Mouse (Mus musculus): ENCODE results near the gene Bri3bp. TPM values are rescaled to one million over a fixed set of nuclear protein-coding genes. Genes with fewer than 3 reads are reported as not detected.
"Not testable (repeated sequence)": the region's sequence is repeated elsewhere in the genome, so short reads cannot be mapped to it uniquely, and the experiment has no call there.

Gene Bri3bp
- polyA plus RNA-seq, 2 experiments = 15.0 to 30.0 TPM

DNA sequence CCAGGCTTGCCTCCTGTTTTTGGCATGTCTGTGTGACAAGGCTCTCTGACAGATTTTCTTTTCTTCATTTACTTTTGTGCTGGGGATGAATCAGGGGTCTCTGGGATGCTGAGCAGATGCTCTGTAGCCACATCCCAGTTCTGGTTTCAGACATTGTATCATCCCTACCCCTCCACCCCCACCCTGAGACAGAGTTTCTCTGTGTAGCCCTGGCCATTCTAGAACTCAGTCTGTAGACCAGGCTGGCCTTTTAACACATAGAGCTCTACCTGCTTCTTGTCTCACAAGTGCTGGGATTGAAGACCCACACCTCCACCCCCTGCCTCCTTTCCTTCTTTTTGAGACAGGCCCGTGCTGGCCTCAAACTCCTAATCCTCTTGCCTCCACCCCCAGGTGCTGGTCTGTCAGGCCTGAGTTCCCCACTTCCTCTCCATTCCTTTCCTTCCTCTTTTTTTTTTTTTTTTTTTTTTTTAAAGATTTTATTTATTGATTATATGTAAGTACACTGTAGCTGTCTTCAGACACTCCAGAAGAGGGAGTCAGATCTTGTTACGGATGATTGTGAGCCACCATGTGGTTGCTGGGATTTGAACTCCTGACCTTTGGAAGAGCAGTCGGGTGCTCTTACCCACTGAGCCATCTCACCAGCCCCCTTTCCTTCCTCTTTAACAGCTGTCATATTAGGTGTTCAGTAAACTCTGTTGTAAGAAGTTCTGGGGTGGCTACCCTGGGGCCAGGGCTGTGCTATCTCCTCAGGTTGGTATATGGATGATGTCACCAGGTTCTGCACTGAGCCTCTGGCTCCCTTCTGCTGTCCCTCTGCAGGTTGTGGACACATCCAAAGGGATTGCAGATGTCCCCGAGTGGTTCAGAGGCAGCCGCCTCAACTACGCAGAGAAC lies 42.6 kb downstream of the Bri3bp start:
- no peak overlapping the region for H3K9ac ChIP-seq (ENCODE audit: low read depth, low read length, severe bottlenecking)
- H3K27me3 ChIP-seq (ENCODE audit: control insufficient read depth, insufficient read depth, low read length) = no peaks in the 10 kb centered on the region
- DNase-seq (ENCODE audit: low spot score) (no peak), ATAC-seq (ENCODE audit: low FRiP score, low read depth) (no peak)
- no peaks in the 10 kb centered on the region for H3K9me3 ChIP-seq (ENCODE audit: control insufficient read depth, low read length)
- H3K4me2 ChIP-seq (replicated peaks; ENCODE audit: low read depth, low read length, severe bottlenecking) = no peak overlapping the region
- 80% methylated on average over 5 of the region's 6 CpGs for WGBS
- peaks cover 42% of the 10 kb centered on the region for H3K36me3 ChIP-seq (ENCODE audit: control insufficient read depth, insufficient read depth, low read length)
- H3K27ac ChIP-seq (replicated peaks; ENCODE audit: low read depth, low read length) = no peak overlapping the region
- H3K4me3 ChIP-seq (replicated peaks; ENCODE audit: low read length) = no peak overlapping the region
- H3K4me1 ChIP-seq (ENCODE audit: control insufficient read depth, insufficient read depth, low read length) = no peaks in the 10 kb centered on the region
- TF ChIP-seq POLR2A (IDR thresholded peaks at IDR 0.05; ENCODE audit: borderline replicate concordance, extremely low read depth, insufficient read depth, insufficient read length) = no peak

- no peak overlapping the region for H3K27ac ChIP-seq (replicated peaks; ENCODE audit: low read depth, low read length)
- no peaks in the 10 kb centered on the region for H3K9me3 ChIP-seq (ENCODE audit: control insufficient read depth, low read length)
- H3K36me3 ChIP-seq (ENCODE audit: control insufficient read depth, insufficient read depth, low read length) = peaks cover 37% of the 10 kb centered on the region
- H3K4me1 ChIP-seq (ENCODE audit: control insufficient read depth, insufficient read depth, low read length) = no peaks in the 10 kb centered on the region
- no peak for TF ChIP-seq POLR2A (IDR thresholded peaks at IDR 0.05; ENCODE audit: borderline replicate concordance, extremely low read depth, insufficient read depth, insufficient read length)
- no peak overlapping the region for H3K4me3 ChIP-seq (replicated peaks; ENCODE audit: low read length)
- no peak overlapping the region for H3K9ac ChIP-seq (ENCODE audit: low read depth, low read length, severe bottlenecking)
- WGBS = 93% methylated on average over 4 of the region's 4 CpGs
- DNase-seq (ENCODE audit: low spot score) (no peak), ATAC-seq (ENCODE audit: low FRiP score, low read depth) (no peak)
- H3K27me3 ChIP-seq (ENCODE audit: control insufficient read depth, insufficient read depth, low read length) = no peaks in the 10 kb centered on the region
- H3K4me2 ChIP-seq (replicated peaks; ENCODE audit: low read depth, low read length, severe bottlenecking) = no peak overlapping the region
Observed at GRCm38 (mm10) chr5:125485031-125485778, 43.8 kb downstream of the Bri3bp start.

DNA sequence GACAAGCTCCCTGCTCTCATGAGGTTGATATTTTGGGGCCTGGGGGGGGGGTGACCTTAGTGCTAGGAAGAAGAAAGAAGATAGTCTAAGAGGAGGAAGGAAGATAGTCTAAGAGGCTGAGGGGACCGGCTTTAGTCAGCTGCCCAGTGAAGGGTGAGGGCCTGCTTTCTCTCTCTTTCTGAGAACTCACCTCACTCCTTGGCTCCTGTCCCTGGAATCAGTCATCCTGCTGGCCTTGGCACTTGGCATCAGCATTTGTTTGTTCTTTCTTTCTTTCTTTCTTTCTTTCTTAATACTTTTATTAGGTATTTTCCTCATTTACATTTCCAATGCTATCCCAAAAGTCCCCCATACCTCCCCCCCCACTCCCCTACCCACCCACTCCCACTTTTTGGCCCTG lies 44.7 kb downstream of the Bri3bp start:
- H3K4me1 ChIP-seq (ENCODE audit: control insufficient read depth, insufficient read depth, low read length) = no peaks in the 10 kb centered on the region
- H3K4me2 ChIP-seq (replicated peaks; ENCODE audit: low read depth, low read length, severe bottlenecking) = no peak overlapping the region
- H3K36me3 ChIP-seq (ENCODE audit: control insufficient read depth, insufficient read depth, low read length) = peaks cover 43% of the 10 kb centered on the region
- H3K4me3 ChIP-seq (replicated peaks; ENCODE audit: low read length) = no peak overlapping the region
- ATAC-seq (ENCODE audit: low FRiP score, low read depth) (no peak), DNase-seq (ENCODE audit: low spot score) (no peak)
- no peaks in the 10 kb centered on the region for H3K27me3 ChIP-seq (ENCODE audit: control insufficient read depth, insufficient read depth, low read length)
- no peak overlapping the region for H3K9ac ChIP-seq (ENCODE audit: low read depth, low read length, severe bottlenecking)
- WGBS = 83% methylated on average over 1 of the region's 1 CpGs
- TF ChIP-seq POLR2A (IDR thresholded peaks at IDR 0.05; ENCODE audit: borderline replicate concordance, extremely low read depth, insufficient read depth, insufficient read length) = no peak
- no peak overlapping the region for H3K27ac ChIP-seq (replicated peaks; ENCODE audit: low read depth, low read length)
- no peaks in the 10 kb centered on the region for H3K9me3 ChIP-seq (ENCODE audit: control insufficient read depth, low read length)

DNA sequence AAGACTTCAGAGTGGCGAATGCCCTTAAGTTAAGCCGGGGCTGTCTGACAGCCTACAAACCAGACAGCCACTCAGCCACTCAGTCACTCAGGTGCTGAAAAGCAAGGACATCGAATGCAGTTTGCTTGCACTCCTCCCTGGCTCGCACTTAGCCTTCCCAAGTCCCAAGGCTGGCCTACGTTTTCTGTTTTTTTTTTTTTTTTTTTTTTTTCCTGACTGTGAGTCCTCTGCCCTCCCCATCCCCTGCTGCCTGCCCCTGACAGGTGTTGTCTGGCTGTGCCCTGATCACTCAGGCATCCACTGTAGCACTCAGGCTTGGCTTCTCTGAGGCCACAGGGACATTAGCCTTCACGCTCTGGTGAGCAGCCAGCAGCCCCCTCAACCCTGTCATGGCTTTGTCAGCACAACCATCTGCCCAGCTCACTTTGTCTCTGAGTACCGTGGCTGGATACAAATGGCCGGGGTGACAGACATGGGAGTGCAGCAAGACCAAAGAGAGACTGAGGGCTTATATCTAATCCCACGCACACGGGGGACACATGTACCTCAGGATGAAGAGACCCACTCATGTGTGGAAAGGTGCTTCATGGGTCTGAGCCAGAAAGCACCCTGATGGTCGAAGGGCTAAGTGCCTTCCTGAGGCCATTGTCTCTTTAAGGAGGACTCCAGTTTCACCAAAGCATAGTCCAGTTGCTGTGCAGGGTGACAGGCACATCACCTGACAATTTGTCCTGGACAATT lies 46.2 kb downstream of the Bri3bp start:
- DNase-seq (ENCODE audit: low spot score) (no peak), ATAC-seq (ENCODE audit: low FRiP score, low read depth) (no peak)
- TF ChIP-seq POLR2A (IDR thresholded peaks at IDR 0.05; ENCODE audit: borderline replicate concordance, extremely low read depth, insufficient read depth, insufficient read length) = no peak
- Histone ChIP-seq H3K27ac (replicated peaks; ENCODE audit: low read depth, low read length) (no peak overlapping the region), H3K4me3 (replicated peaks; ENCODE audit: low read length) (no peak overlapping the region), H3K4me1 (ENCODE audit: control insufficient read depth, insufficient read depth, low read length) (no peaks in the 10 kb centered on the region), H3K4me2 (replicated peaks; ENCODE audit: low read depth, low read length, severe bottlenecking) (no peak overlapping the region), H3K9me3 (ENCODE audit: control insufficient read depth, low read length) (no peaks in the 10 kb centered on the region), H3K9ac (ENCODE audit: low read depth, low read length, severe bottlenecking) (no peak overlapping the region), H3K27me3 (ENCODE audit: control insufficient read depth, insufficient read depth, low read length) (no peaks in the 10 kb centered on the region), H3K36me3 (ENCODE audit: control insufficient read depth, insufficient read depth, low read length) (peaks cover 46% of the 10 kb centered on the region)
- WGBS = 83% methylated on average over 11 of the region's 11 CpGs

GRCm38 (mm10) chr5:125488116-125488455 lies 46.7 kb downstream of the Bri3bp start:
- H3K9me3 ChIP-seq (ENCODE audit: control insufficient read depth, low read length) = no peaks in the 10 kb centered on the region
- DNase-seq (ENCODE audit: low spot score) (no peak), ATAC-seq (ENCODE audit: low FRiP score, low read depth) (no peak)
- H3K36me3 ChIP-seq (ENCODE audit: control insufficient read depth, insufficient read depth, low read length) = peaks cover 45% of the 10 kb centered on the region
- no peak for TF ChIP-seq POLR2A (IDR thresholded peaks at IDR 0.05; ENCODE audit: borderline replicate concordance, extremely low read depth, insufficient read depth, insufficient read length)
- 69% methylated on average over 4 of the region's 4 CpGs for WGBS
- no peak overlapping the region for H3K9ac ChIP-seq (ENCODE audit: low read depth, low read length, severe bottlenecking)
- H3K27me3 ChIP-seq (ENCODE audit: control insufficient read depth, insufficient read depth, low read length) = no peaks in the 10 kb centered on the region
- H3K4me1 ChIP-seq (ENCODE audit: control insufficient read depth, insufficient read depth, low read length) = no peaks in the 10 kb centered on the region
- no peak overlapping the region for H3K4me2 ChIP-seq (replicated peaks; ENCODE audit: low read depth, low read length, severe bottlenecking)
- no peak overlapping the region for H3K4me3 ChIP-seq (replicated peaks; ENCODE audit: low read length)
- H3K27ac ChIP-seq (replicated peaks; ENCODE audit: low read depth, low read length) = no peak overlapping the region

DNA sequence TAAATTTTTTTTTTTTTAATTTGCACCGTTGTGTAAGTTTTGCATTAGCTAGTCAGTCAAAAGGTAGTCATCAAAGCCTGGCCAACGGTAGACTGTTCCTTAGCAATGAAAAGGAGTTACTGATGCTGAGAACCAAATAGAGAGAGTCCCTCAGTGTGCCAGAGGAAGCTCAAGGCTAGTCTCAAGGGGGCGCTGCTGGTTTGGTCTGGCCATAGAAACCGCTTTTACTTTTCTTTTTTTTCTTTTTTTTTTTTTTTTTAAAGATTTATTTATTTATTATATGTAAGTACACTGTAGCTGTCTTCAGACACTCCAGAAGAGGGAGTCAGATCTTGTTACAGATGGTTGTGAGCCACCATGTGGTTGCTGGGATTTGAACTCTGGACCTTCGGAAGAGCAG lies 47.6 kb downstream of the Bri3bp start:
- not testable (repeated sequence) for H3K4me1 ChIP-seq (ENCODE audit: control insufficient read depth, insufficient read depth, low read length)
- H3K36me3 ChIP-seq (ENCODE audit: control insufficient read depth, insufficient read depth, low read length) = peaks cover 46% of the 10 kb centered on the region

More for the DNA sequence above, 47.6 kb downstream of the Bri3bp start:
- not testable (repeated sequence) for DNase-seq (ENCODE audit: low spot score); H3K9me3 ChIP-seq (ENCODE audit: control insufficient read depth, low read length); H3K4me3 ChIP-seq (replicated peaks; ENCODE audit: low read length); H3K27me3 ChIP-seq (ENCODE audit: control insufficient read depth, insufficient read depth, low read length); ATAC-seq (ENCODE audit: low FRiP score, low read depth); H3K4me2 ChIP-seq (replicated peaks; ENCODE audit: low read depth, low read length, severe bottlenecking); H3K27ac ChIP-seq (replicated peaks; ENCODE audit: low read depth, low read length); H3K9ac ChIP-seq (ENCODE audit: low read depth, low read length, severe bottlenecking)
- 89% methylated on average over 5 of the region's 5 CpGs for WGBS
